Mouse (Mus musculus) large intestine, adult 2 months (tissue): ENCODE measurements around the gene Hint1. TPM values are rescaled to one million over a fixed set of nuclear protein-coding genes. Genes with fewer than 3 reads are reported as not detected.

ENCODE experiments used
- DNase-seq: peaks from one replicate; pipeline ENCODE4 v3.0.0-alpha.2; 2012; ENCODE audit warnings: low read depth, low spot score
- WGBS: fragments of 180-500 bp; shearing (Covaris S2); methylation state at CpG from one replicate; pipeline ENCODE4 v1.1.7; 2018; 5-methylcytosine and 5-hydroxymethylcytosine counted together
- polyA plus RNA-seq: library from polyadenylated mRNA; depleted of rRNA; stranded (reverse); fragments of >200 nt; gene quantifications from 2 replicates; pipeline ENCODE4 v1.2.3, GENCODE M21; 2012; rRNA removed

Hint1 gene
- polyA plus RNA-seq, 1 experiment = 577 TPM

- DNase-seq = no peak
- 87% methylated on average over 9 of the region's 9 CpGs for WGBS
Measured at GRCm38 (mm10) chr11:54912503-54913316, 46.5 kb downstream of the Hint1 start.

- 88% methylated on average over 5 of the region's 5 CpGs for WGBS
- DNase-seq = no peak
Measured at GRCm38 (mm10) chr11:54913841-54914240, 47.7 kb downstream of the Hint1 start.

DNA sequence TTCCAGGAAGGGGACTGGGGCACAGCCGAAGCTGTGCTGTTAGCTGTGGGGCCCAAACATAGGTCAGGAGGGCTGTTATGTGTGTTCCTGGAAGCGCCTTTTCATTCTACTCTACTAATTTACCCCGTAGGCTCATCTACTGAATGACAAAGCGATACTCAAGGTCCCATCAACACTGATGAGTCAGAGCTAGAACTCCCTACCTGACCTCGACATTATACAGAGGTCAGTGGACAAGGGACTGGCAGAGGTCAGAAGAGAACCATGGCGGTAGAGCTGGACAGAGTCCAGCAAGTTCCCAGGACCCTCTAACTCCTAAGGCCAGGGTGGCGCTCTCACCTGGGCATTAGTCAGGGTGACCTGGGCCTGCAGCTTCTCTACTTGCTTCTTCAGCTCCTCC is 51.3 kb downstream of the Hint1 start:
- no peak for DNase-seq
- 91% methylated on average over 7 of the region's 7 CpGs for WGBS

DNA sequence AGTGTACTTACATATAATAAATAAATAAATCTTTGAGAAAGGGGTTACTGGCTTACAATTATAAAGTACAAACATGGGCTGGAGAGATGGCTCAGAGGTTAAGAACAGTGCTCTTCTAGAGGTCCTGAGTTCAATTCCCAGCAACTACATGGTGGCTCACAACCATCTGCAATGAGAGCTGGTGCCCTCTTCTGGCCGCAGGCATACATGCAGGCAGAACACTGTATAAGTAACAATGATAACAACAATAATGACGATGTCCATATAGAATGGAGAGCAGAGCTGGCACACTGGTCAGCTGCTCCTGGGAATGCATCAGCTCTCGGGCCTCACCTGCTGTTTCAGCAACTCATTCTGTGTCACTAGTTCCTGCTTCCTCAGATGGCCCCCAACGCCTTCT is 52.1 kb downstream of the Hint1 start:
- 95% methylated on average over 4 of the region's 4 CpGs for WGBS
- DNase-seq = no peak

Other genes starting within 250 kb of the Hint1 start
- gene Cdc42se2, start 78.7 kb upstream of the Hint1 start, polyA plus RNA-seq = 81.0 and 102 TPM in 2 replicates
- gene Lyrm7, start 5.5 kb upstream of the Hint1 start, polyA plus RNA-seq = 0.70 and 0.72 TPM in 2 replicates
- gene Gpx3, start 36.1 kb downstream of the Hint1 start, polyA plus RNA-seq = 86.3 and 88.0 TPM in 2 replicates
- gene Tnip1, start 96.5 kb downstream of the Hint1 start, polyA plus RNA-seq = 49.6 and 88.0 TPM in 2 replicates
- gene Anxa6, start 167.1 kb downstream of the Hint1 start, polyA plus RNA-seq = 46.6 and 51.9 TPM in 2 replicates
- 3.8 and 4.0 TPM in 2 replicates for gene Ccdc69, start 211.7 kb downstream of the Hint1 start, polyA plus RNA-seq
- 28.6 and 32.5 TPM in 2 replicates for gene Gm2a, start 231.7 kb downstream of the Hint1 start, polyA plus RNA-seq